Mouse (Mus musculus) layer of hippocampus, adult 2 months (tissue): ENCODE data around the gene Spib. TPM values are rescaled to one million over a fixed set of nuclear protein-coding genes. Genes with fewer than 3 reads are reported as not detected.

ENCODE experiments used
- DNase-seq, 2 experiments: peaks; one replicate each; pipeline ENCODE4 v3.0.0; 2022; ENCODE audit warnings: low spot score in 2 of 2
- H3K27ac ChIP-seq: fragments of 200-600 bp; 2 replicates; pipeline ENCODE4 v1.8.1; 2022
- H3K4me3 ChIP-seq: fragments of 200-600 bp; 2 replicates; pipeline ENCODE4 v1.8.1; 2022; ENCODE audit warnings: mild to moderate bottlenecking
- CTCF ChIP-seq: fragments of 200-600 bp; conservative IDR thresholded peaks from 2 replicates; pipeline ENCODE4 v1.8.1; 2022; ENCODE audit warnings: antibody characterized with exemption, mild to moderate bottlenecking, moderate library complexity
- total RNA-seq, 2 experiments: library from RNA; stranded (reverse); gene quantifications; 2 replicates each; pipeline ENCODE4 v1.2.3; 2021

Gene Spib
- total RNA-seq, 2 experiments from 2014 or later = 0.12 to 0.13 TPM

GRCm38 (mm10) chr7:44553826-44554225 is 22.0 kb upstream of the Spib start, which contains the start of gene Nr1h2:
TSS of gene Nr1h2 (minus strand) at chr7:44553951.
- TF ChIP-seq CTCF = peak; percentile 51
- peak; percentile 96 to 98 for DNase-seq

GRCm38 (mm10) chr7:44553196-44553764 is 21.4 kb upstream of the Spib start:
- peak overlapping the region; percentile 90 for H3K27ac ChIP-seq
- TF ChIP-seq CTCF = no peak

More at GRCm38 (mm10) chr7:44553826-44554225, 22.0 kb upstream of the Spib start, which contains the start of gene Nr1h2:
- peak within 1 kb of the TSS; percentile 90 for H3K27ac ChIP-seq
- H3K4me3 ChIP-seq = peak within 1 kb of the TSS; percentile 99

GRCm38 (mm10) chr7:44552141-44552908 is 20.5 kb upstream of the Spib start:
- TF ChIP-seq CTCF = no peak
- Histone ChIP-seq H3K27ac (no peak overlapping the region), H3K4me3 (peak overlapping the region; percentile 99)
- no peak for DNase-seq

More at GRCm38 (mm10) chr7:44553196-44553764, 21.4 kb upstream of the Spib start:
- H3K4me3 ChIP-seq = peak overlapping the region; percentile 99
- peak; percentile 41 to 64 for DNase-seq

GRCm38 (mm10) chr7:44551731-44552130 is 19.9 kb upstream of the Spib start:
- Histone ChIP-seq H3K27ac (no peak overlapping the region), H3K4me3 (no peak overlapping the region)
- no peak for TF ChIP-seq CTCF
- DNase-seq = peak in 1 of 2 experiments; percentile 52

- Histone ChIP-seq H3K27ac (no peak overlapping the region), H3K4me3 (no peak overlapping the region)
- TF ChIP-seq CTCF = no peak
- DNase-seq = no peak
These were observed 19.4 kb upstream of the Spib start for GRCm38 (mm10) chr7:44551301-44551700.

- Histone ChIP-seq H3K27ac (no peak overlapping the region), H3K4me3 (no peak overlapping the region)
- no peak for DNase-seq
- TF ChIP-seq CTCF = no peak
These were observed 18.5 kb upstream of the Spib start for GRCm38 (mm10) chr7:44550409-44550678.

- Histone ChIP-seq H3K27ac (no peak overlapping the region), H3K4me3 (no peak overlapping the region)
- DNase-seq = no peak
- TF ChIP-seq CTCF = no peak
These were observed 17.9 kb upstream of the Spib start for GRCm38 (mm10) chr7:44549621-44550408.

GRCm38 (mm10) chr7:44548497-44549087 is 16.7 kb upstream of the Spib start, which contains the start of gene Pold1:
TSS of gene Pold1 (minus strand) at chr7:44548849.
- TF ChIP-seq CTCF = peak; percentile 93
- Histone ChIP-seq H3K4me3 (peak within 1 kb of the TSS; percentile 69), H3K27ac (peak within 1 kb of the TSS; percentile 2; the same call in 1 of the 2 replicates)
- DNase-seq = peak; percentile 99 to 100

GRCm38 (mm10) chr7:44547725-44548124 is 15.9 kb upstream of the Spib start:
- no peak for TF ChIP-seq CTCF
- peak overlapping the region; percentile 69; the same call in 1 of the 2 replicates for H3K4me3 ChIP-seq
- DNase-seq = no peak

GRCm38 (mm10) chr7:44547041-44547440 is 15.2 kb upstream of the Spib start:
- TF ChIP-seq CTCF = no peak
- Histone ChIP-seq H3K4me3 (no peak overlapping the region), H3K27ac (no peak overlapping the region)
- no peak for DNase-seq

More at GRCm38 (mm10) chr7:44547725-44548124, 15.9 kb upstream of the Spib start:
- no peak overlapping the region for H3K27ac ChIP-seq

- no peak for DNase-seq
- TF ChIP-seq CTCF = no peak
- H3K4me3 ChIP-seq = no peak overlapping the region
- H3K27ac ChIP-seq = no peak overlapping the region
These were observed 14.4 kb upstream of the Spib start for GRCm38 (mm10) chr7:44546274-44546673.

- TF ChIP-seq CTCF = no peak
- Histone ChIP-seq H3K4me3 (no peak overlapping the region), H3K27ac (no peak overlapping the region)
- DNase-seq = no peak
These were observed 11.2 kb upstream of the Spib start for GRCm38 (mm10) chr7:44543071-44543470.
